Mouse (Mus musculus) forebrain, embryonic 11.5 days (tissue): ENCODE results near the gene Gria1. TPM values are rescaled to one million over a fixed set of nuclear protein-coding genes. Genes with fewer than 3 reads are reported as not detected.
A peak's percentile ranks its signal among the peaks of the same experiment; 100 is the strongest.

Source experiments
- ATAC-seq: fragments of 200-750 bp; cut with Nextera tagmentation; replicated peaks from 2 replicates; pipeline ENCODE4 v1.8.0; 2017; ENCODE audit warnings: moderate TSS enrichment; ENCODE audit not compliant: low FRiP score
- DNase-seq: peaks from one replicate; pipeline ENCODE4 v3.0.0-alpha.2; 2017; ENCODE audit warnings: low spot score
- H3K27ac ChIP-seq: fragments of 300-500 bp; sonication (generic); 2 replicates; pipeline ENCODE4 v1.5.1; 2014; ENCODE audit warnings: low read depth, low read length
- H3K27me3 ChIP-seq: fragments of 300-500 bp; sonication (generic); 2 replicates; pipeline ENCODE4 v1.6.1; 2014; ENCODE audit warnings: mild to moderate bottlenecking, low read length, mixed read lengths; ENCODE audit not compliant: control insufficient read depth, insufficient read depth
- H3K36me3 ChIP-seq: fragments of 300-500 bp; sonication (generic); 2 replicates; pipeline ENCODE4 v1.6.1; 2014; ENCODE audit warnings: mild to moderate bottlenecking, low read length, moderate library complexity, mixed read lengths; ENCODE audit not compliant: control insufficient read depth, insufficient read depth
- H3K4me1 ChIP-seq: fragments of 300-500 bp; sonication (generic); replicated peaks from 2 replicates; pipeline ENCODE4 v1.6.1; 2014; ENCODE audit warnings: low read length, mixed read lengths; ENCODE audit not compliant: control insufficient read depth, insufficient read depth
- H3K4me2 ChIP-seq: fragments of 300-500 bp; sonication (generic); 2 replicates; pipeline ENCODE4 v1.6.1; 2014; ENCODE audit warnings: low read depth, mild to moderate bottlenecking, low read length, moderate library complexity, mixed read lengths; ENCODE audit not compliant: severe bottlenecking
- H3K4me3 ChIP-seq: fragments of 300-500 bp; sonication (generic); 2 replicates; pipeline ENCODE4 v1.5.1; 2014; ENCODE audit warnings: low read depth, low read length
- H3K9ac ChIP-seq: fragments of 300-500 bp; sonication (generic); 2 replicates; pipeline ENCODE4 v1.6.1; 2014; ENCODE audit warnings: low read length
- H3K9me3 ChIP-seq: fragments of 300-500 bp; sonication (generic); 2 replicates; pipeline ENCODE4 v1.6.1; 2016; ENCODE audit warnings: low read length, mixed read lengths; ENCODE audit not compliant: control insufficient read depth
- WGBS: fragments of 180-500 bp; shearing (Covaris S2); extraction: QIAGEN DNeasy Blood & Tissue Kit; methylation state at CpG from one replicate; pipeline ENCODE4 v1.1.7; 2014; 5-methylcytosine and 5-hydroxymethylcytosine counted together
- polyA plus RNA-seq: library from polyadenylated mRNA; unstranded; fragments of >200 nt; fragmentation: Nextera tagmentation; extraction: Ambion mirVana; gene quantifications from 2 replicates; pipeline ENCODE4 v1.2.1, GENCODE M21; 2014

Gria1 gene
- polyA plus RNA-seq, 1 experiment from 2014 or later: 2.6 TPM

DNA sequence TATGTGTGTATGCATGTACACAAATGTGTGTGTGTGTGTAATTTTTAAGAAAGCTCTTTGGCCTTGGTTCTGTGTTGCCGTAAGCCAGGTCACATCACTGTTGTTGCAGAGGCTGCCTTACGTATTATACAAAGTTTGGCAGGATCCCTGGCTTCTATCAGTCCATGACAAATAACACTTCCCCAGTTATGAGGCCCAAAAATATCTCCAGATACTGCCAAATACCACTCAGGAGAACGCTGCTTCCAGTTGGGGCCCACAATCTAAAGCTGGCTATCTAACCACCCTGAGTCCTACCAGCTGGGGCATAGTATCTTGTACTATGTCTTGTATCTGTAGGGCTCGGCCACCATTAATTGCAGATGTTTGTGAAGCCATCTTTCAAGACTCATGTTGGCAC, 3.4 kb upstream of the Gria1 start:
- no peak overlapping the region for H3K27ac ChIP-seq
- no peak overlapping the region for H3K4me3 ChIP-seq
- H3K4me2 ChIP-seq: no peak overlapping the region
- no peak for DNase-seq
- no peaks in the 10 kb centered on the region; the same call in 1 of the 2 replicates for H3K27me3 ChIP-seq
- H3K36me3 ChIP-seq: no peaks in the 10 kb centered on the region
- no peak overlapping the region for H3K9ac ChIP-seq
- 93% methylated on average over 4 of the region's 4 CpGs for WGBS
- no peaks in the 10 kb centered on the region for H3K9me3 ChIP-seq
- peaks cover 2% of the 10 kb centered on the region; the same call in 1 of the 2 replicates for H3K4me1 ChIP-seq
- no peak for ATAC-seq

DNA sequence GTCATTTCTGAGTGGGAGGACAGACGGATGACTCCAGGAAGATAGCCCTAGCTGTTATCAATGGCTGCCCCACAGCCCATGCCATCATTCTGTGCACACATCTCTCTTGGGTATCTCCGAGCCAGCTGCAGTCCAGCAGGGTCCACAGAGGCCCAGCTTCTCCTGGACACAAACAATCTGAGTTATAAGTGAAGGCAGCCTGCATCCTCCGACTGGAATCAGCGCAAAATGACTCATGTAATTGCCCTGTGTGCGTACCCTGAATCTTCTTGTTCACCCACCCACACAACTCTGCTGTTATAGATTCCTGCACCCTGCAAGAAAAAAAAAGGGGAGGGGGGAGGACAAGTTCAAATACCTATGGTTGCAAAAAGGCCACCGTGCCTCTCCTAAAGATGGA, 576 bp upstream of the Gria1 start:
- no peak overlapping the region for H3K27ac ChIP-seq
- WGBS: 86% methylated on average over 6 of the region's 6 CpGs
- H3K9ac ChIP-seq: no peak overlapping the region
- no peak for ATAC-seq
- DNase-seq: no peak
- peaks cover 2% of the 10 kb centered on the region; the same call in 1 of the 2 replicates for H3K4me1 ChIP-seq
- no peaks in the 10 kb centered on the region for H3K36me3 ChIP-seq
- no peak overlapping the region for H3K4me3 ChIP-seq
- no peak overlapping the region for H3K4me2 ChIP-seq
- no peaks in the 10 kb centered on the region for H3K9me3 ChIP-seq
- H3K27me3 ChIP-seq: peaks cover 2% of the 10 kb centered on the region; the same call in 1 of the 2 replicates

DNA sequence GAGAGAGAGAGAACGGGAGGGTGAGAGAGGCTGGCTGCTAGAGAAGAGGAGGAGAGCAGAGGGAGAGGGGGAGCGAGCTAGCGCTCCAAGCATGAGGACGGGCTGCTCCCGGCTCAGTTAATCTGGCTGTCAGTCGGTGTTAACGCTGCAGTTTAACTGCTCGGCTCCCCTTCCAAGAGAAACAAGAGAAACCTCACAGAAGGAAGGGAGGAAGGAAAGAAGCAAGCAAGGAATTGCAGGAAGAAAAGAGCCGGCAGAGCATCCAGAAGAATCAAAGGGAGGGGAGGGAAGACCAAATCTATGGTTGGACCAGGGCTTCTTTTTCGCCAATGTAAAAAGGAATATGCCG, 478 bp downstream of the Gria1 start:
- H3K36me3 ChIP-seq: no peaks in the 10 kb centered on the region
- 2% methylated on average over 10 of the region's 11 CpGs for WGBS
- DNase-seq: no peak
- ATAC-seq: no peak
- peaks cover 2% of the 10 kb centered on the region; the same call in 1 of the 2 replicates for H3K4me1 ChIP-seq
- no peaks in the 10 kb centered on the region for H3K9me3 ChIP-seq
- no peak overlapping the region for H3K27ac ChIP-seq
- H3K4me3 ChIP-seq: peak overlapping the region; percentile 1; the same call in 1 of the 2 replicates
- H3K9ac ChIP-seq: no peak overlapping the region
- peak overlapping the region; percentile 42 for H3K4me2 ChIP-seq
- H3K27me3 ChIP-seq: peaks cover 2% of the 10 kb centered on the region; the same call in 1 of the 2 replicates

DNA sequence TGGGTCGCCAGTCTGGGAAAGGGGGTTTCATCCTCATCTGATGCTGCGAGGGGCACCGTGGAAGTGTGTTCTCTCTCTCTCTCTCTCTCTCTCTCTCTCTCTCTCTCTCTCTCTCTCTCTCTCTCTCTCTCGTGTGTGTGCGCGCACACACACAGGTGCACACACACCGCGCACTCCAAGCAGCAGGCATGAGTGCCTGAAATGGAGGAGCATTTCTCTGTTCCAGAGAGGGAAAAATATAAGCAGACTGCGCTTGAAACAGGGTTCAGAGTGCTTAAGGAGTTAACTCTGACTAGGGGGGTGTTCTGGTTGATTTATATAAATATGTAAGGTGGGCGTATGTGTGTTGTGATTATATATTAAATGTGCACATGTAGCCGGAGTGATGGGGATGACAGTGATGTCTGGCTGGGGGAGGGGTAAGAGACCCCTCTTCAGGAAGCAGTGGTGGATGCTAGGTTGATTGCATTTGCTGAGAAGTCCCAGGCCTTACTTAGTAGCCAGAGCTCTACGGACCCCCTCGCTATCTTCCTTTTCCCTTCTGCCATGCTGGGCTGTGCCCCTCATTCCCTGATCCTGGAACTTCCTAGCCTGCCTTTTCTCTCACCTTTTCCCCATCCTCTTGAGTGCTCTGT, 1.2 kb downstream of the Gria1 start:
- no peaks in the 10 kb centered on the region for H3K36me3 ChIP-seq
- peaks cover 2% of the 10 kb centered on the region; the same call in 1 of the 2 replicates for H3K4me1 ChIP-seq
- no peak for ATAC-seq
- peaks cover 2% of the 10 kb centered on the region; the same call in 1 of the 2 replicates for H3K27me3 ChIP-seq
- 22% methylated on average over 11 of the region's 13 CpGs for WGBS
- no peaks in the 10 kb centered on the region for H3K9me3 ChIP-seq
- no peak for DNase-seq
- no peak overlapping the region for H3K9ac ChIP-seq
- H3K4me2 ChIP-seq: peak overlapping the region; percentile 42
- H3K4me3 ChIP-seq: peak overlapping the region; percentile 1; the same call in 1 of the 2 replicates
- H3K27ac ChIP-seq: no peak overlapping the region

DNA sequence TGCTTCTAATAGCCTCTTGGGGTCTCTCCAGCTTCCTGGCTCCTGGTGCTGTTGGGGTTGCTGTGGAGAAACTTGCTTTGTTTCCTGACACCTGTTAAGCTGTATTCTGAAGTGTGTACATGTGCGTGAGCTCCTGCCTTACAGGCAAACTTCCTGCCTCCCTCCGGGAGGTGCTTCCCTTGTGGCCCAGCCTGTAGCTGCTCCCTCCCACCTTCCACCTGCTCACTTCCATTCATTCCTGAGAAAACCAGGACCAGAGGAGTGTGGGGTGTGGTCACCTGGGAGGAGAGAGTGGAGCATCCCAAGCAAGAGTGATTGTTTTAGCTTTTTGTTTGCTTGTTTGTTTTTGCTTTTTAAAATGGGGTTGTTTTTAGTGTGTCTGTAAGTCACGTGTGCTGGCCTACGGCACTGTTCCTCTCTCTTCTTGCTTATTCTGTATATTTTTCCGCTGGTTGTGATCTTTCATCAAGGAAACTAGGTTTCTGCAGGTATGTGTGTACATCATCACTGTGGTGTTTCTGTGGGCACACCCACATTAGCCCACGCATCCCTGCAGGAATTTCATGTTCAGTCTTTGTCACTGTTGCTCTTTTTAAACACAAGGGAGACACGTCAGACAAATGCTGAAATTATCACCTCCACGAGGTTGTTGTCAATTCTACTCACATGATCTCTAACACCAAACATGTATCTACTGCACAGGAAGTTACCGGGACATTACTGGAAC, 2.4 kb downstream of the Gria1 start:
- no peak overlapping the region for H3K9ac ChIP-seq
- ATAC-seq: no peak

DNA sequence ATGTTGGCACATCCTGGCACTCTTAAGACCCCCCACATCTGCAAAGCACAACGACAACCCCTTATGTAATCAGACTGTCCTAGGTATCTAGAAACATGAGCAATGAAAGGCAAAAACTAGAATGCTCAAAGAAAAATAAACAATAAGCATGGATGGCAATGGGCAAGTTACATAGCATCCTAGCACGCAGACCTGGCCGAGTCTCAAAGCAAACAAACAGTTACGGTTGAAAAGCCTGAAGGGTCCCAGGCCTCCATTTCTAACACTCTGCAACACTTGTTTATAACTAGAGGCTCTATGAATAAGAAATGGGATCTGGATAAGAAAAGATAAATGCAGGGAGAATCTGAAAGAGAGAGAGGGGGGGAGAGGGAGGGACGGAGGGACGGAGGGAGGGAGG, 3.2 kb downstream of the Gria1 start:
- no peak overlapping the region for H3K9ac ChIP-seq
- H3K36me3 ChIP-seq: no peaks in the 10 kb centered on the region
- peaks cover 2% of the 10 kb centered on the region; the same call in 1 of the 2 replicates for H3K4me1 ChIP-seq
- H3K27ac ChIP-seq: no peak overlapping the region
- no peak for ATAC-seq
- no peak overlapping the region for H3K4me3 ChIP-seq
- H3K27me3 ChIP-seq: peaks cover 2% of the 10 kb centered on the region; the same call in 1 of the 2 replicates
- 79% methylated on average over 6 of the region's 6 CpGs for WGBS
- DNase-seq: no peak
- no peak overlapping the region for H3K4me2 ChIP-seq
- no peaks in the 10 kb centered on the region for H3K9me3 ChIP-seq

More for the DNA sequence above, 2.4 kb downstream of the Gria1 start:
- H3K36me3 ChIP-seq: no peaks in the 10 kb centered on the region
- peaks cover 2% of the 10 kb centered on the region; the same call in 1 of the 2 replicates for H3K27me3 ChIP-seq
- DNase-seq: no peak
- no peak overlapping the region for H3K4me3 ChIP-seq
- 77% methylated on average over 9 of the region's 9 CpGs for WGBS
- no peaks in the 10 kb centered on the region for H3K9me3 ChIP-seq
- no peak overlapping the region for H3K27ac ChIP-seq
- H3K4me1 ChIP-seq: peaks cover 2% of the 10 kb centered on the region; the same call in 1 of the 2 replicates
- H3K4me2 ChIP-seq: no peak overlapping the region

DNA sequence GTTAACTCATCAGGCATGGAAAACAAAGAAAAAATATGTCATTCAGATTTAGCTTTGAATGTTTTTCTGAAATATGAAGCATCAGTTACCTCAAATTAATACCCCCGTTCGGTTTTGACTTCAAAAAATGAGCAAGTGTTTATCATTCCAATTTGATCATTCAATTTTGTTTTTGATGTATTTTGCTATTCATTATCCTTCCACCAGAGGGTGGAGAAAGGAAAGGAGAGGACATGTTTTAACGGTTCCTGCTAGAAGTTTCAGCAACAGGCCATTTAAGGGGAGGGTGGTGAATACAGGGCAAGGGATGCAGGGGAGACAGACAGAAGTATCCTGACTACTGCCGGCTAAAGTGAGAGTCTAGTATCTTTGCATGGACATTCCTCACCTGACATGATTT, 7.3 kb downstream of the Gria1 start:
- no peaks in the 10 kb centered on the region for H3K4me1 ChIP-seq
- no peak overlapping the region for H3K4me2 ChIP-seq
- no peak overlapping the region for H3K27ac ChIP-seq
- H3K9ac ChIP-seq: no peak overlapping the region
- ATAC-seq: no peak
- 81% methylated on average over 4 of the region's 4 CpGs for WGBS
- no peaks in the 10 kb centered on the region for H3K27me3 ChIP-seq
- no peaks in the 10 kb centered on the region for H3K36me3 ChIP-seq
- no peaks in the 10 kb centered on the region for H3K9me3 ChIP-seq
- no peak overlapping the region for H3K4me3 ChIP-seq
- DNase-seq: no peak

DNA sequence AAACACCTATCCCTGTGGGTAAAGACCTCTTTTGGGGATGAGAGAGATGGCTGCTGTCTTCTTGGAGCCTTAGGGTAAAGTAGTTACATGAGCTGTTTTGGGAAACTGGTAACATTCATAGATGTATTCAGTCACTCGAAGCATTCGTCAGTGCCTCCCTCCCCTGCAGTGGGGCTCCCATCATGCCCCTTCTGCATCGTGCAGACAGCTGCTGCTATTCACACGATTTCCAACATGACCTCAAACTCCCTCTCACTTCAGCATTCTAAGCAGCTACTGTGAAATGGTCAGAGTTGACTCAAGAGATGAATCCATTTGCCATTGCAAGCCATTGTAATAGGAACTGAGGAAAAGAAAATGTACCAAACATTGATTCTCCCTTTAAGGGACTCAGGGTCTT, 11.2 kb downstream of the Gria1 start:
- WGBS: 78% methylated on average over 4 of the region's 4 CpGs
- H3K9ac ChIP-seq: no peak overlapping the region
- H3K4me3 ChIP-seq: no peak overlapping the region
- ATAC-seq: no peak
- DNase-seq: no peak
- no peaks in the 10 kb centered on the region for H3K9me3 ChIP-seq
- no peaks in the 10 kb centered on the region for H3K36me3 ChIP-seq
- no peak overlapping the region for H3K4me2 ChIP-seq
- H3K4me1 ChIP-seq: no peaks in the 10 kb centered on the region
- no peak overlapping the region for H3K27ac ChIP-seq
- no peaks in the 10 kb centered on the region for H3K27me3 ChIP-seq
